Mouse (Mus musculus) ES-E14 (cell line): ENCODE measurements around the gene Entpd4b. TPM values are rescaled to one million over a fixed set of nuclear protein-coding genes. Genes with fewer than 3 reads are reported as not detected.
"Not testable (repeated sequence)": the region's sequence is repeated elsewhere in the genome, so short reads cannot be mapped to it uniquely, and the experiment has no call there.

Experiments used
- DNase-seq: peaks from one replicate; pipeline ENCODE4 v3.0.0-alpha.2; 2013; ENCODE audit warnings: low read depth, low spot score
- H3K27ac ChIP-seq: 2 replicates; pipeline ENCODE4 v1.5.1; 2012; ENCODE audit warnings: low read depth, mild to moderate bottlenecking, low read length, moderate library complexity, mixed read lengths; ENCODE audit not compliant: poor library complexity, insufficient read depth, severe bottlenecking
- H3K36me3 ChIP-seq: 2 replicates; pipeline ENCODE4 v1.6.1; 2012; ENCODE audit warnings: mild to moderate bottlenecking, low read length, moderate library complexity, mixed read lengths; ENCODE audit not compliant: control insufficient read depth, poor library complexity, insufficient read depth, severe bottlenecking
- H3K4me1 ChIP-seq, 2 experiments: fragments of 150-350 bp in 1 of 2; sonication (generic) in 1 of 2; 2 replicates each; pipeline ENCODE4 v1.6.1; 2012; ENCODE audit warnings: low read length in 2 of 2, mild to moderate bottlenecking in 1 of 2, mixed read lengths in 1 of 2; ENCODE audit not compliant: control insufficient read depth in 2 of 2, insufficient read depth in 2 of 2, poor library complexity in 1 of 2
- H3K4me3 ChIP-seq, 2 experiments: fragments of 150-350 bp in 1 of 2; sonication (generic) in 1 of 2; 2 replicates each; pipeline ENCODE4 v1.5.1; 2012; ENCODE audit warnings: low read length in 2 of 2, low read depth in 1 of 2, mild to moderate bottlenecking in 1 of 2, mixed read lengths in 1 of 2; ENCODE audit not compliant: insufficient read depth in 1 of 2, poor library complexity in 1 of 2, severe bottlenecking in 1 of 2
- H3K9ac ChIP-seq: 2 replicates; pipeline ENCODE4 v1.6.1; 2012; ENCODE audit warnings: low read depth, mild to moderate bottlenecking, low read length, mixed read lengths; ENCODE audit not compliant: poor library complexity, insufficient read depth, severe bottlenecking
- H3K9me3 ChIP-seq: fragments of 150-350 bp; sonication (generic); 2 replicates; pipeline ENCODE4 v1.6.1; 2012; ENCODE audit warnings: low read depth, mild to moderate bottlenecking, low read length; ENCODE audit not compliant: control insufficient read depth, insufficient read depth
- in situ Hi-C, 2 experiments: fragments of 600-800 bp; cut with MboI; formaldehyde crosslinking; loops; one replicate each; pipeline ENCODE4 v1.15.1; 2025; ENCODE audit warnings: low sequenced_read_pairs in 2 of 2, inconsistent platforms in 1 of 2; ENCODE audit not compliant: unreplicated experiment in 2 of 2
- total RNA-seq: library from RNA; depleted of rRNA; stranded (reverse); fragments of 300-350 nt; gene quantifications from 2 replicates; pipeline ENCODE4 v1.2.3, GENCODE M21; 2012; rRNA removed

The Entpd4b gene
- total RNA-seq, 1 experiment = 4.6 TPM

DNA sequence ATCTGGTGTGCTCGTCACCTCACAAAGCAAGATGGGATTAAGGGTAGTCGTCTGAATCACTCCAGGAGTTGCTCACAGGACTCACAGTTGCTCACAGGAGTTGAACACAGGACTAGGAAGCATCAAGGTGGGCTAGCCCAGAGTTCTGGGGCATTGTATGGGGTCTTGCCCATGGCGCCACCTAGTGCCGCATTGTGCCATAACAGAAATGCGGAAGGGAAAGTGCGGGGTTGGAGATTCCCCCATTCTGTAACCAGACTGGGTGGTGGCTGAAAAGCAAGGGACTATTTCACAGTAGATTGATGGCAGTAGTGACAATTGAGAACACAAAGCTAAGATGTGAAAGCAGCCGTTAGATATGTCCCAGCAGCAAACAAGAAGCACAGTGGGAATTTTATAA is 12.5 kb upstream of the Entpd4b start:
- DNase-seq, H3K36me3 ChIP-seq, H3K4me3 ChIP-seq, H3K27ac ChIP-seq, H3K4me1 ChIP-seq, H3K9ac ChIP-seq, in situ Hi-C loops, H3K9me3 ChIP-seq: not testable (repeated sequence)

DNA sequence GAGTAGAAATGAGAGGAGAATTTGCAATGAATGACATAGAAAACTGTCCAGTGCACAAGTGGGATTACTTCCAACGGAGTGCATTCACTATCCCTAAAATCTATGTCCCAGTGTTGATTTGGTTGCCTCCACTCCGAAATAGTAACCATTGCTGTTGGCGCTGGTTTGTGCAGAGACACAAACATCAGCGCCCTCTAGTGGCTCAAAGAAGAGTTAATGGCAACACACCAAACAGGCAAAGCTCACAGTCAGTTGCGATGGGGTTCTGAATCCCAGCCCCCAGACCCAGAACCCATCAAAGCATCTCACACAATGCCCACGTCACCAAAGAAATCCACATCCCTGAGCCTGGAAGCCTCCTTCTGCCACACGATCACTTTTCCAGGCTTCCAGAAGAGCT is 11.2 kb upstream of the Entpd4b start:
- DNase-seq, H3K9ac ChIP-seq, in situ Hi-C loops, H3K4me3 ChIP-seq, H3K9me3 ChIP-seq, H3K4me1 ChIP-seq, H3K27ac ChIP-seq, H3K36me3 ChIP-seq: not testable (repeated sequence)

DNA sequence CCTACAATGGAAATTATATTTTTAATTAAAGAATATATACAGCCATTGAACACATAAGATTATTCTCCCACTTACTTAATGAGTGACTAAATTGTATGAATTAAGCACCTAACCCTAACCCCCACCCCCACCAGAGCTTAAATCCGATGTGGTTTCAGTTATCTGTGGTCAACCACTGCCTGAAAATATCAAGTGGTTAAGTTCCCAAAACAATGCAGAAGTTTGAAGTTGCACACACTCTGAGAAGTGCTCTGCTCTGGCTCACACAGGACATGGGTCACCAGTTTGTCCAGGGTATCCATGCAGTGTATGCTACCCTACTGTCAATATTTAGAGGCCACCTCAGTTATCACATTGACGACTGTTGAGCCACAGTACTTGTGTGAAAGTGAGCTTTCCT is 10.2 kb upstream of the Entpd4b start:
- H3K36me3 ChIP-seq, H3K9ac ChIP-seq, H3K4me3 ChIP-seq, H3K4me1 ChIP-seq, DNase-seq, in situ Hi-C loops, H3K9me3 ChIP-seq, H3K27ac ChIP-seq: not testable (repeated sequence)

DNA sequence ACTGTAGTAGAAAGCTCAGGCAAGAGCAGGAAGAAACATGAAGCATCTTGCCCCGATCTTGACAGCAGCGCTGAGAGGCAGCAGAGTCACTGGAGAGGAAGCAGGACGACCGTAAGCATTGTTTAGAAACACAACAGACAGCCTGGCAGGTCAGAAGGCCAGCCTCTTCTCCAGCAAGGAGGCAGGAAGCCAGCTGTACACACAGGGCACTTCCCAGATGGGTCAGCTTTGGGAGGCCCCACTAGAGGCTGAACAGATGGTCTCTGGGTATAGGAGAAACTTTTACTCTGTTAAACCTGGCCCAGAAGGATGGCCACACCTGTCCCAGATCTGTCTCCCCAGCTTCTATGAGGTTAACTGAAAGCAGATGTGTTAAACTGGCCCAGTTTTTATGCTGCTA is 7.9 kb upstream of the Entpd4b start:
- H3K9ac ChIP-seq, in situ Hi-C loops, H3K4me3 ChIP-seq, H3K36me3 ChIP-seq, DNase-seq, H3K27ac ChIP-seq, H3K4me1 ChIP-seq, H3K9me3 ChIP-seq: not testable (repeated sequence)

DNA sequence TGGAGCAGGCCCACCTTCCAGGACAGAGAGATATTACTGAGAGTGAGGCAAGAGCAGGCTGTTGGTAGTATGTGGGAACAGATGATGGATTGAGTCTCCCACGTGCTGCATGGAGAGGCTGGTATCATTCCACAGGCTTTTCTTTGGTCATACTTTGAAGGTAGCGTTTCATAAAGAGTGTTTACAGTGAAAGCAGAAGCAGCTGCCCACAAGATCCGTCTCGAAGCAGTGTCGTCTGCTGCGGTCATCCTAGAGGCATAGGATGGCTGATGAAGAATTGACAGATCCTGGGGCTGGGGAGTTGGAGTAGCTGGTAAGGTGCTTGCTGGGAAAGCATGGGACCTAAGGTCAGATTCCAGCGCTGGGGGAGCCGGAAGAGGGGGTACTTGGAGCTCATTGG is 1.6 kb downstream of the Entpd4b start:
- H3K4me3 ChIP-seq, H3K27ac ChIP-seq, in situ Hi-C loops, H3K36me3 ChIP-seq, DNase-seq, H3K9me3 ChIP-seq, H3K4me1 ChIP-seq, H3K9ac ChIP-seq: not testable (repeated sequence)

DNA sequence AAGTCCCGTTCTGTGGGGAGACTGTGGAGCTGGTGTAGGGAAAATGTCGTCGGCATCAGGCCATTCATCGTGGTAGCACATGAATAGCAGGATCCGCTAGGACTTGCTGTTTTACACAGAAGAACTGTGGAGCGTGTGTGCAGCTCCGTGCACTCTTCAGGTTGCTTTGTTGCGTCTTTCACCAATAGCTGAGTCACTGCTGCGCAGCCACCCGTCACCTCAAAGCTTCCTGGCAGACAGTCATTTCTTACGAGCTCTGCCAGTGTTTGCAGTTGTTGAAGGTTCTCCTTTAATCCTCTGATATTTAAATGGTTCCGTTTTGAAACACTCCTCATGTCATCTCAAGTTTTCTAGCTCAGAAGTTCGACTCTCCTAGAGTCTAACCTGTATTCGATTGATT is 2.3 kb downstream of the Entpd4b start:
- in situ Hi-C loops, H3K9me3 ChIP-seq, H3K27ac ChIP-seq, H3K4me1 ChIP-seq, DNase-seq, H3K9ac ChIP-seq, H3K4me3 ChIP-seq, H3K36me3 ChIP-seq: not testable (repeated sequence)

Other genes starting within 250 kb of the Entpd4b start
- 1.4 TPM in 1 of 2 replicates, not detected in the other for gene Gm16867, start 52.1 kb upstream of the Entpd4b start, total RNA-seq
- not detected in 2 replicates for gene Gm27179, start 42.9 kb upstream of the Entpd4b start, total RNA-seq